Mouse (Mus musculus) liver, embryonic 14.5 days (tissue): ENCODE measurements around the gene Galp.
A peak's percentile ranks its signal among the peaks of the same experiment; 100 is the strongest.
"Not testable (repeated sequence)": the region's sequence is repeated elsewhere in the genome, so short reads cannot be mapped to it uniquely, and the experiment has no call there.

Experiments used
- CTCF ChIP-seq: IDR thresholded peaks from 2 replicates; pipeline ENCODE4 v1.5.1; 2016; ENCODE audit warnings: antibody characterized with exemption, low read depth, control low read depth
- EP300 ChIP-seq: IDR thresholded peaks from 2 replicates; pipeline ENCODE4 v1.6.1; 2016; ENCODE audit warnings: antibody characterized with exemption, low read depth

- TF ChIP-seq EP300 = not testable (repeated sequence)
- peak; percentile 76 for TF ChIP-seq CTCF
Measured at GRCm38 (mm10) chr7:6240841-6241425, 44.0 kb downstream of the Galp start.
